Mouse (Mus musculus): Measurements from ENCODE around the gene Spag16.

DNA sequence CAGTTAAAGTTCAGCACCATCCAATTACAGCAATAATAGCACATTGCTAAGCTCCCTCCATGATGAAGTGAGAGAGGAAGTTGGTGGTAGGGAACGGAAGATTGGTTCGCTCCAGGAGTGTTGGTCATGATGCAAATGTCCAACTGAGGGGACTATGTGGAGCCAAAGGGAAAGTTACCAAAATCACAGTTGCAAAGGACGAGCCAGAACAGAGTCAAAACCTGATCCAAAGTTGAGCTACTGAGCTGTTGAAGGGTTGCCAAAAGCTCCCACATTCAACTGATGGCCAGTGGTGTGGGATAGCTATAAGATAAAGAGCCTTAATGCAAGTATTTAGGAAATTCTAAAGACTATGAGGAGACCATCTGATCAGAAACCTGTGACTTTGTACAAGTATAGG is 879.1 kb downstream of the Spag16 start:
- no peak for TF ChIP-seq ZC3H11A (IDR thresholded peaks at IDR 0.05; ENCODE audit: low read depth, low read length)
- no peak for TF ChIP-seq EP300 (IDR thresholded peaks at IDR 0.05; ENCODE audit: low read length)
- TF ChIP-seq BHLHE40 (IDR thresholded peaks at IDR 0.05; ENCODE audit: low read depth, low read length): no peak
- no peak for TF ChIP-seq POLR2A (IDR thresholded peaks at IDR 0.05; ENCODE audit: low read depth, low read length)

All from CH12.LX (cell line).